Mouse (Mus musculus) CD4-positive, CD25-positive, alpha-beta regulatory T cell, adult 2 months (primary cell): ENCODE results near the gene Myoz2.

Experiments used
- DNase-seq: peaks from one replicate; pipeline ENCODE4 v3.0.0-alpha.2; 2012; ENCODE audit warnings: low read depth, low spot score

Gene Myoz2

GRCm38 (mm10) chr3:123009417-123009816, 25.4 kb downstream of the Myoz2 start:
- DNase-seq = no peak

- DNase-seq = no peak
Measured at GRCm38 (mm10) chr3:123007386-123007785, 27.4 kb downstream of the Myoz2 start.

GRCm38 (mm10) chr3:123001053-123001452, 33.8 kb downstream of the Myoz2 start:
- DNase-seq = no peak

GRCm38 (mm10) chr3:122998511-122998910, 36.3 kb downstream of the Myoz2 start:
- no peak for DNase-seq

- no peak for DNase-seq
Measured at GRCm38 (mm10) chr3:122996968-122997367, 37.8 kb downstream of the Myoz2 start.

GRCm38 (mm10) chr3:122986906-122987305, 47.9 kb downstream of the Myoz2 start:
- no peak for DNase-seq

GRCm38 (mm10) chr3:122986386-122986785, 48.4 kb downstream of the Myoz2 start:
- no peak for DNase-seq

GRCm38 (mm10) chr3:122985183-122985944, 49.5 kb downstream of the Myoz2 start:
- peak; percentile 34 for DNase-seq

- DNase-seq = peak; percentile 97
Measured at GRCm38 (mm10) chr3:122984249-122985182, 50.3 kb downstream of the Myoz2 start, which contains the start of gene Usp53. Gene Usp53, minus strand, starts transcription at chr3:122984510.

GRCm38 (mm10) chr3:122983849-122984248, 51.0 kb downstream of the Myoz2 start:
- peak; percentile 69 for DNase-seq

- no peak for DNase-seq
Measured at GRCm38 (mm10) chr3:122975964-122976363, 58.9 kb downstream of the Myoz2 start.

- DNase-seq = no peak
Measured at GRCm38 (mm10) chr3:122975363-122975762, 59.5 kb downstream of the Myoz2 start.

GRCm38 (mm10) chr3:122974833-122975232, 60.0 kb downstream of the Myoz2 start:
- no peak for DNase-seq

- no peak for DNase-seq
Measured at GRCm38 (mm10) chr3:122972126-122972822, 62.5 kb downstream of the Myoz2 start.

GRCm38 (mm10) chr3:122968391-122968790, 66.4 kb downstream of the Myoz2 start:
- DNase-seq = no peak

- DNase-seq = no peak
Measured at GRCm38 (mm10) chr3:122964301-122964700, 70.5 kb downstream of the Myoz2 start.
